Mouse (Mus musculus) kidney, adult 8-10 months (tissue): ENCODE measurements at regions not wholly inside any gene's neighbourhood (a gene's known extent, or its start where the extent isn't known, plus 50 kb on each side); places are given as distances from the start of the nearest gene placed in this dataset.

Source experiments
- DNase-seq, 2 experiments: peaks; one replicate each; pipeline ENCODE4 v3.0.0; 2022

DNA sequence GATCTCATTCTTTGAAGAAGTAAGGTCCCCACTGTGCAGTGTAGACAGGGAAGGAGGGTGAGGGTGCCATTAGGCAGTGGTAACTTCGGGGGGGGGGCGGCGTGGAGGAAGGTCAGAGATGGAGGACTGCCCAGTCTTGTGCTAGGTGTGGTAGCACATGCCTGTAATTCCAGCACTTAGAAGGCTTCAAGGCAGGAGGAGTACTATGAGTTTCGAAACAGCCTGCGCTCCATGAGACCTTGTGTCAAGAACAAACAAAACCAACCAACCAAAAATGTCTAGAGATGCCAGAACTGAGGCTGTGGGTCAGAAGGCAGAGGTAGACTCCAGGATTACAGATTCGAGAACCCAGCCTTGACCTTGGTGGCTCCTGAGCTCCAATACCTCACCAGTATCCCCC, 130.8 kb downstream of the Pja1 start:
- DNase-seq = no peak

DNA sequence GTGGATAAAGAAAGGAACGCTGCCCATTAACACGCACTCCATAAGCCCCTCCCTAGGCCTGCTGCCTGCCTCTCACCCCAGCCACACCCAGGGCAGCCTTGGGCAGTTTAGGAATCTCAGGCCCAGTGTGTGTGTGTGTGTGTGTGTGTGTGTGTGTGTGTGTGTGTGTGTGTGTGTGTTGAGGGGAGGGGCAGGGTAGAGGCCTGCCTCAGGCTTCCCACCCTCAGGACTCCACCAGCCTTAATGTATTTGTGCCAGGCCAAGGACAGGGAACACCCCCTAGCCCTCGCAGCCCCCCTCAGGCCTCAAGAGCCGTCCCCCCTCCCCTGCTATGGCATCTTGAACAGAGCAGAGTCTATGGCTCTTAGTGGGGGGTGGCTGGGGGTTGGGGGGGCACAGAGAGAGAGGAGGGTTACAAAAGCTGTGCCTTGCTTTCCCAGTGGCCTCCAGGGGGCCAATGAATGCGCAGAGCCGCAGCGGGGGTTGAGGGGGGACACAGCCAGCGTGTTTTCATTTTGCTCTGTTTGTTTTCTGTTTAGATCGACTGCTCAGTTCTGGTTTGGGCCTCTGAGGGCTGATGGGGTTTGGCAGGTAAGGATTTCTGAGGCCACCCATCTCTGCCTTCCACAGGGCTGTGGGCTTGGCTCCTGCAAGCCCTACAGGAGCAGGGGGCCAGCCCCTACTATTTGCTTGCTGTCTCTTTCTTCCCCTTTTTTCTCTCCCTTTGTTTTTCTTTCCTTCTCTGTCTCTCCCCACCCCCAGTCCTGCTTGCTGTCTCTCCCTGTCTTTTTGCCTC, 131.8 kb downstream of the Pja1 start:
- DNase-seq = no peak

DNA sequence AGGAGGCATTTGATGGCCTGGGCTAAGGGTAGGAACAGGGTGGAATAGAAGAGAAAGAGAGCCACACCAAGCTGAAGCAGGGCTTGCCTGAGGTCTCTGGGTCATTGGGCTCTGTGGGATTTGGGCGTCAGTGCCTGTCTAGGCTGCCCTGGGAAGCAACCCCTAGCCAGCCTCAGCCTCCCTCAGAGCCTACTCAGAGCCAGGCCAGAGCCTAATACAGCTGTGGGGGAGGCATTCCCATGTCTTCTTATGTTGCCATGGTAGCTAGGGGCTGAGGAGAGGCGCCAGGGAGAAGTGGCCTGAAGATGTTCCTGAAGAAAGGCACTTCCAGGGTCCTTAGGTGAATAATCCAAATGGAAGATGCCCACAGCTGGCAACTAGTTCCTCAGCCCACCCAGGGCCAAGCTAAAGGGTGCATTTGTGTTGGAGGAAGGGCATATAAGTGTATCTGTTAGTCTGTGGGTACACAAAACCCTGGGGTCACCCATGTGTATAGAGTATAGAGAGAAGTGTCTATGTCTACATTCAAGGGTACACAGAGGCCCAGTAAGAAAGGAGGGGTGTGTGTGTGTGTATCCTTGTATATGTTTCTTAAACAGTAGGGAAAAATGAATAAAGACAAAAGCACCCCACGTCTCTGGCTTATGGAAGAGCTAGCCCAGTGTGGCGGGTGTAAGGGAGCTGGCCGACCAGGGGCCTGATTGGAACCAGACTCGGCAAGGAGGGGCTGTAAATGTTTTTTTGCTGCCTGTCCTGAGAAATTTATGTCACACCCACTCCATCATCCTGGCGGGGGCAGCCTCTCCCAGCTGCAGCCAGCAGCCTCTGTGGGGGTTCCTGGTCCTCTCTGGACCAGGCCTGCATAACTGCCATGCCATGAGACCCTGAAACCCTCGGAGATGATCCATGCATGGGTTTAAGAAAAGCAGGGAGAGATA, 134.2 kb downstream of the Pja1 start:
- no peak for DNase-seq

DNA sequence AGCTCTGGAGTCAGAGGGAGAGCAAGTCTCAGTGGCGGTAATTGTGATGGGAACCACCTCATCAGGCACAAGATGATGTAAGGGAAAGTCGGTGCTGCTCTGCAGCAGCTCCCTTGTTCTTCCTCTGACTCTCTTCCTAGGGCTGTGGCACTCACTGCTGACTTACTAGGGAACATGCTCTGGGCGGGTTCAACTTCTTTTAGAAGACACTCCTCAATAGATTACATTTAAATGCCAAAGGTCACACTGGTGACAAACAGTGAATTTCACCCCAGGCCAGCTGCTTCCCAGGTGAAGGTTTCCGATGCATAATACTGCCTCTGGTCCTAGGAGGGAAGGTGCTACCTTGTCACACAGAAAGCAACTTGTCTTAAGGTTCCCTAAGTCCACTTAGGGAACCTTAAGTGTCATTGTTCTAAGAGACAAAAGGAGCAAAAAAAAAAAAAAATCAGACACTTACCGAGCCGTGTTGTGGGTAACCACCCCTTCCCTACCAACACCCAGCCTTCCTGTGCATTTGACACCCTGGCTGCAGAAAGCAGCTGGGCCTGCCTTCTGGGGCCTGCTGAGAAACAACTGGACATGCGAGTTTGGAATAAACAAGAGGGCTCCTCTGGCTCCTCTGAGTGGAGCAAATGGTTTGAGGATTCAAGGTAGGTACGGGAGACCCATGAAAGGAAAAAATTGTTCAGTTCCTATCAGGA, 135.0 kb downstream of the Pja1 start:
- no peak for DNase-seq

- peak in 1 of 2 experiments; percentile 54 for DNase-seq
These were observed 138.7 kb downstream of the Pja1 start for GRCm38 (mm10) chrX:99332457-99332770.

DNA sequence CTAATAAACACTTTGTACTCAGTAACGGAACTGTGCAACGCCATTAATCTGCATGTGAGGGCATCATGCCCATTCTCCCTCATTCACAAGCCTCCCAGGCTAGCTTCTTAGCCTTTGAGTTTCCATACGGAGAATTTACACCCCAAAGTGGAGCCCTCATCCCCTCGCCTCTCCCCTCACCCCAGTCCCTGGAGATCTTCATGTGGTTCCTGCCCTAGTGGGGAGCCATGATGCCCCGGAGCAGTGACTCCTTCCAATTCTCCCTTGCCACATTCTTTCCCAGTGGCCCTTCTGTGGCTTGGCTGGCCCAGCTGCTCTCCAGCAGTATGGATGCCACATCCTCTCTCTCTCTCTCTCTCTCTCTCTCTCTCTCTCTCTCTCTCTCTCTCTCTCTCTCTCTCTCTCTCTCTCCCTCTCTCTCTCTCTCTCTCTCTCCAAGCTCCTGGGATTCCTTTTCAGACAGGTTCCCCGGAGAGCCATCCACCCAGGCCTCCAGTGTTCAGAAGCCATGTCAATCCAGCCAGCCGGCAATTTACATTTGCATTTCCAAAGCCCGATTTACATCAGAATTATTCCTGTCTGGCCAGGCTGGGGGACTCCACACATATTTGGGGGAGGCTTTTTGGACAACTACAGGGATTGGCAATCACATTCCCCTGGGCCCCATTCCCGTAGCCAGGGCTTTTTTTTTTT, 139.2 kb downstream of the Pja1 start:
- DNase-seq = no peak

DNA sequence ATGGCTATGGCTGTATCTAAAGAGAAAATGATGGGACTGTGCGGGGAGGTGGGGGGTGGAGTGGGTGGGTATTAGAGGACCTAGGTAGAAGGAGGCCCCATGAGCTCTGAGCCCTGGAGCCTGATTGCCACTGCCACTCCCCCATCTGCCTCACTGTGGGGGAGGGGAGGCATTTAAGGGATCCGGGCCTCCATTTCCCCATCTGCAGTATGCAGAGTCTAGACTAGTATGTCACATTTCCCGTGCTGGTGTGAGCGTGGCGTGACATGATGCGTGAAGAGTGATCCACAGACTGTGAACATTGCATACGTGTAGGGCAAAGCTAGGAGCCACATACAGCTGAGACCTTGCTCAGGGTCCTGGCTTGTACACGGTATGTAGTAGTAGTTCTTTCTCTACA, 140.7 kb downstream of the Pja1 start:
- DNase-seq = no peak

GRCm38 (mm10) chrX:99328576-99328975, 142.5 kb downstream of the Pja1 start:
- no peak for DNase-seq

- DNase-seq = peak in 1 of 2 experiments; percentile 34
These were observed 144.9 kb downstream of the Pja1 start for GRCm38 (mm10) chrX:99326167-99326566.

DNA sequence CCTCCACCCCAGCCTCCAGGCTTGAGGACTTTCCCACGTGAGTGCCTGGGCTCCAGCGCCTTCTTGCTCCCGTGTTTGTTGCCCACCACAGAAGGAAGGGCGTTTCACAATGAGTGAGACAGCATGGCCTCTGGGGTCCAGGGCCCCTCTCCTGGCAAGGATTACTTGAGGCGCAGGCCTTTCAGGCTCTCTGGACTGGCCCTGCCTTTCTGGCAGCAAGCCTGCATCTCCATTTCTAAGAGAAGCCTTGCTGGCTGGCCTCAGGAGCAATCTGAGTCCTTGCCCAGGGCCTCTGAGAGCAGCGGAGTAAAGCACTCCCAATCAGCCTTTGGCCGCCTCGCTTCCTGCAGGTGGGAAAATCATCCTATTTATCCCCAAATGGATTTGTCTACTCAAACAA, 145.6 kb downstream of the Pja1 start:
- peak in 1 of 2 experiments; percentile 54 for DNase-seq

DNA sequence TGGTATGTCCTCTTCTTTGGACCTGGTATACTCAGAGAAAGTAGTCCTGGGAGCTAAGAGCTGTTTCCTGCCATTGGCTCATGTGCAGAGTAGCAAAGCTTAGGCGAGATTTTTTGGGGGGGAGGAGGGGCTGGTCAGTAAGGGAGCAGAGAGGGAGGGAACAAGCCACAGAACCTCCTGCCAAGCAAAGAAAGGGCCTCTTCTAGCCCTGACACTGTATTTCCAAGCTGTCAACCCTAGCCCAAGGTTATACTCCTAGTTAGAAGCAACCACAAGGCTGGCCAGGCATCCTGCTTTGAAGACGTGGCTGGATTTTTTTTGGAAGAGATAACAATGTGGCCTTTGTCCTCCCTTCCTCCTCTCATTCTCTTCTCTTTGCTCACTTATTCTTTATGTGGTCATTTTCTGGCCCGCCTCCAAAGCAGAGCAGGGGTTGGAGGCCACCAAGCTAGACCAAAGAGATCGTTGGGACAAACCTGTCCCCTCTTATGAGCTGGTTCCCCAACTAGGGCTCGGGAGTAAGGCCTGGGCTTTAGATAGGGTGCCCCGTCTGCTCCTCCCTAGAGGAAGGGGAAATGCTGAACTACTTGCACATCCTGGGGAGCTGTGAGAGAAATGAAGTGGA, 146.4 kb downstream of the Pja1 start:
- no peak for DNase-seq

- no peak for DNase-seq
These were observed 151.3 kb downstream of the Pja1 start for GRCm38 (mm10) chrX:99319791-99320190.

DNA sequence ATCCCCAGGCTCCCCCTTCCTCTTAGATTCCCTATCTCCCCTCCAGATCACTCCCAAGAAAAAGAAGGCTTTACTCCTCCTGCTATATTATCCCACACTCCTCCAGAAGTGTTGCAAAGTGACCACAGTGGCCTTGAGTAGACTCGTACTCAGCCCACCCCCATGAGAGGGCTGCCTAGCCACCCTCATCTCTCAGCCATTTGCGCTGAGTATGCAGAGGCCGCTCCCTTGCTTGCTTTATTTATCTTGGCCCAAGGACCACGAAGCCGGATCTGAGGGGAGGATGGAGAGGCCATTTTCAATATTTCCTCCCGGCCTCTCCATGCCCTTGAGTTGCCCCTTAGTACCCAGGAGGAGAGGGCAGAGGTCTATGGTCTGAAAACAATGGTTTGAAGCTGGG, 151.9 kb downstream of the Pja1 start:
- no peak for DNase-seq

DNA sequence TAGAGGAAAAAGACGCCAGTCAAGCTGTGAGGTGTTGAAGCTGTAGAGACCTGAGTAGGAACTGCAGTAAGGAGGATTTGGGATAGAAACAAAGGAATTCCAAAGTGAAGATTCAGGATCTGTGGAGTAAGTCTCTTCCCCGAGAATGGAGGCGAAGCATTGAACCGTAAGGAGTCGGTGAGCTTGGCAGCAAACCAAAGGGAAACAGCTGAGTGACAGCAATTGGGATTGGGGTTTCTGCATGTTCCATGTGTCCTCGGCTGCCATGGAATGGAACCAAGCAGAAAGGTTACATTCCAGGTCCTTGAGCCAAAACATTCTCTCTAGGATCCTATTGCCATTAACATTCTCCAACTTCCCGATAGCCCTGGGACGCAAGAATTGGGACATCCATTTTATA, 152.9 kb downstream of the Pja1 start:
- peak; percentile 46 to 47 for DNase-seq

GRCm38 (mm10) chrX:99317736-99318135, 153.3 kb downstream of the Pja1 start:
- no peak for DNase-seq

GRCm38 (mm10) chrX:99316410-99317056, 154.5 kb downstream of the Pja1 start:
- no peak for DNase-seq

GRCm38 (mm10) chrX:99299110-99299509, 163.2 kb downstream of the Efnb1 start:
- no peak for DNase-seq

DNA sequence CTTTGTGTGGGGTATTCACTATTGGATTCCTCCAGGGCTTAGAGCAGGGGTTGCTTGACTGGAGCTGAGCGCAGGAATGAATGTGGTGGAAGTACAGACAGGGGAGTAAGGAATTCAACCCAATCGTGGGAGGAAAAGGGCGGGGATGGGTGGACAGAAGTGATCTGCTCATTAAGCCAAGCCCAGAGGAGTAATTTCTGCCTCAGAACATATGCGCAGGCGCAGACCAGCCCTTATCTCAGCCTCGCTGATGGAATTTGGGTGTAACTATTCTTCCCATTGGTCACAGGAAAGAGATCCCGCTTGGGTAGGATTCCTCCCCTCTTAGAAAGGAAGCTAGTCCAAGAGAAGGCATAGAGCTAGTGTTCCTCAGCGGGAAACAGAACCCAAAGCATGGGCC, 158.8 kb downstream of the Efnb1 start:
- no peak for DNase-seq

DNA sequence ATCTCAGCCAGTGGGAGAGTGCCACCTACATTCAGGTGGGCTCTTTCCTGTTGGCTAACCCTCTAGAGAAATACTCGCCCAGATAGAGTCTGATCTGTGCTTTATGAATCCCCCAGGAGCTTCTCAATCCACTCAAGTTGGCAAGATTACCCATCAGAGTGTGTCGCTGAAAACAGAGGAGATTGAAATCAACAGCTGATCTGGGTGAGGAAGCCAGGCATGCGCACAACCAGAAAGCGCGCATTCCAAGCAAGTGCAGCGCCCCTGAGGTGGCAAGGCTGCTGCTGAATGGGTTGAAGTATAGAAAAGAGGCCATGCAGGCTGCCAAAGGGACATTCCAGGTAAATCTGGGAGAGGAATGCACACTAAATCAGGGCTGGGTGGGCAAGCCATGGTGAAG, 158.0 kb downstream of the Efnb1 start:
- no peak for DNase-seq

- DNase-seq = peak in 1 of 2 experiments; percentile 21
These were observed 156.8 kb downstream of the Efnb1 start for GRCm38 (mm10) chrX:99292758-99293157.

- no peak for DNase-seq
These were observed 156.0 kb downstream of the Efnb1 start for GRCm38 (mm10) chrX:99291965-99292364.
